Mouse (Mus musculus) splenic B cell, adult 2 months (primary cell): ENCODE measurements around the gene Pcgf1.
A peak's percentile ranks its signal among the peaks of the same experiment; 100 is the strongest.

ENCODE experiments used
- DNase-seq: peaks from one replicate; pipeline ENCODE4 v3.0.0-alpha.2; 2011; ENCODE audit warnings: low read depth, low spot score
- H3K27me3 ChIP-seq: 2 replicates; pipeline ENCODE4 v1.6.1; 2012; ENCODE audit warnings: mild to moderate bottlenecking, low read length, moderate library complexity, mixed read lengths; ENCODE audit not compliant: control insufficient read depth, poor library complexity, insufficient read depth, severe bottlenecking
- H3K36me3 ChIP-seq: 2 replicates; pipeline ENCODE4 v1.6.1; 2012; ENCODE audit warnings: mild to moderate bottlenecking, low read length, moderate library complexity, mixed read lengths; ENCODE audit not compliant: control insufficient read depth, poor library complexity, insufficient read depth, severe bottlenecking

The Pcgf1 gene

DNA sequence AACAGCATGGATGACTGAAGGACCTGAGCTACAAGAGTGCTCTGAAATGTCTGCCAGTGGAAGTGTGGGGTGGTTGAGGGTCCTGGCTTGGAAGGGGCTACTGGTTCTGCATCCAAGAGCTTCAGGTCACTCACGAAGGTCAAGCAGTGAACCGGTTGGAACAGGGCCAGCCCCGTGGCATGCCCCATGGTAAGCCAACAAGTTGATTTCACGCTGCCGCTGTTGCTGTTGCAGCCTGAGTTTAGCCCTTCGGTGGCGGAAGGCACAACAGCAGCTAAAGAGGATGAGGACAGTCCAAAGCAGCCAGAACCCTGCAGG lies 42.0 kb downstream of the Pcgf1 start:
- Histone ChIP-seq H3K36me3 (peaks cover 3% of the 10 kb centered on the region; the same call in 1 of the 2 replicates), H3K27me3 (no peaks in the 10 kb centered on the region)

DNA sequence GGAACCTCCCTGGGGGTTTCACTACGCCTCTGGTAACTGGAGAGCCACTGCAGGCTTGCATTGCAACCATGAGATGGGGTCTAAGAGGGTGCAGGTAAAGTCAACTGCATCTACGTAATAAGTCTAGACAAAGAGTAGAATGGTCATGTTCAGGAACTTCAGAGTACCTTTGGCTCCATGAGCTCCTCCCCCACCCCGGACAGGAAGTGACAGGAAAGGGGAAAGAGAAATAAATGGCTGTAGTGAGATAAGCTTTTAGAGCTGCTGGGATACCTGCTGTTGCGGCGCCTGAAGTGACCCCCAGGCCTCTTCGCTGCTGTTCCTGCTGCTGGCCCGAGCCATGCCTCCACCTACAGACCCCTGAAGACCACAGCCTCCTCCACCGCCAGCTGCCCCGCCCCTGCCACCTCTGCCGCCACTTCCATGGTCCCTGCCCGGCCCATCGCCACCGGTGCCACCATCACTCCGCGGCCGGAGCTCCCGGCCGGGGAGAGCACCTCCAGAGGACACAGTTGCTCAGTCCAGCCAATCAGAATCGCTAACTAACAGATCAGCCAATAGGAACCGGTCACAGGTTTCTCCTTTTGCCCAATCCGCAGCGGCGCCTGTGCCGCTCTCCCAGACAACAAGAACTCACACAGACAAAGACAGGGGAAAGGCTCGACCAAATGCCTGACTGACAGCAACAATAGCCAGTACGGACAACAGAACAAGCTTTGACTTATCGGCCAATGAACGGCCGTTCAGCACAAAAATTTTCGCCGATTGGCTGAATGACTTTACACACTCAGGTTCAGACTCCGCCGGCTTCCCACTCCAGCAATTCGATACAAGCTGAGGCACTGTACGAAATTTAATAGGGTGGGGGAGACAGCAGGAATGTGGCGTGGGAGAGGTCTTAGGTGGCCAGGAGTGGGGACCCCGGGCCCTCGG lies 43.5 kb downstream of the Pcgf1 start, which contains the start of gene Wbp1:
Gene Wbp1, minus strand, starts transcription at position 630 of the 933 bp plus-strand sequence.
- Histone ChIP-seq H3K27me3 (no peaks in the 10 kb centered on the region), H3K36me3 (peaks cover 3% of the 10 kb centered on the region; the same call in 1 of the 2 replicates)
- peak; percentile 98 for DNase-seq

More for the DNA sequence above, 42.0 kb downstream of the Pcgf1 start:
- no peak for DNase-seq

DNA sequence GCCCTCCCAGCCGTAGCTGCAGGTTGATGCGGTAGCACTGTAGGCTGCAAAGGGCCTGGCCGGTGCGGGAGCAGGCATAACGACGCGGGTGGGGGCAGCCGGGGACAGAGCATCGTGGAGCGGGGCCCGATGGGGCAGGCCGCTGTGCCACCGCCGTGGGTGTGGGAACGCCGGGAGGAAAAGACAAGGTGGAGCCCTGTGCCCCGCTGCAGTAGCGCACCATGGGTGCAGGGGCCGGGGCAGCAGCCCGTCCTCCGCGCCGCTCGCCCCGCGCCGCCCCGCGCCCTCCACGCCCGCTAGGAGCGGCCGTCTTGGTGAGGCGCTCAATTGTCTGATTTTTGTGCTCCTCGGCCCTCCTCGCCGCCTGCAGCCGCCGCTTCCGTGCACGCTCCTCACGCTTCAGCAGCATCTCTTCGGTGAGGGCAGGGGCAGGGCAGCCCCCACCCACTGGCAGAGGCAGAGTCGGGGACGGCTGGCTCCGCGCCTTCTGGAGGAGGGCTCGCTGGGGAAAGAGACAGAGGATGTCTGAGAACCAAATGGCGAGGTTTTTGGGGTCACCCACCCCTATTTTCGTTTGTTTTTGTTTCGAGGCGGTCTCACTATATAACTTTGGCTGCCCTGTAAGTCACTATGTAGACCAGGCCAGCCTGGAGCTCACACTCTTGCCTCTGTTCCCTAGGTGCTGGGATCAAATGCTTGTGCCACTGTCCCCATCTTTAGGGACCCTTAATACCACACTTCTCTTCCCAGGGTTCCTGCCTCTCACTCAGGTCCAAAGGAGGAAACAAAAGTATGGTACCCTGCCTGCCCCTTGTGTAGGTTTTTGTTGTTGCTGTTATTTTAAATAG lies 44.4 kb downstream of the Pcgf1 start:
- H3K36me3 ChIP-seq = peaks cover 3% of the 10 kb centered on the region; the same call in 1 of the 2 replicates
- no peaks in the 10 kb centered on the region for H3K27me3 ChIP-seq
- no peak for DNase-seq

DNA sequence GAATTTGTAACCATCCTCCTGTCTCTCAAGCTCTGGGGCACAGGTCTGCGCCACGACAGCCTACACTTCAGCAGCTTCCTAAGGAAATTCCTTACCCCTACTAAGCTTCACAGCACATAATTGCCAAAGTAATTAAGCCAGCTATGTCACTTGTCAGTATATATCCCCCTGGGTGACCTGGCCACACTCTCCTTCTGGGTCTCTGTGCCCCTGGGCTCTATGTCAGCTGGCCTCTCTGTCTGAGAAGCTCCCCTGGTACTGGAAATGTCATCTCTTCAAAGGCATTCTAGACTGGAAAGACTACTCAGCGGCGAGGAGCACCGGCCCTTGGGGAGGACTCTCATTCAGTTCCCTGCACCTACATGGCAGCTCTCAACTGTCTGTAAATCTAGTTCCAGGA lies 45.3 kb downstream of the Pcgf1 start:
- no peaks in the 10 kb centered on the region for H3K27me3 ChIP-seq
- no peaks in the 10 kb centered on the region; the same call in 1 of the 2 replicates for H3K36me3 ChIP-seq
- no peak for DNase-seq

DNA sequence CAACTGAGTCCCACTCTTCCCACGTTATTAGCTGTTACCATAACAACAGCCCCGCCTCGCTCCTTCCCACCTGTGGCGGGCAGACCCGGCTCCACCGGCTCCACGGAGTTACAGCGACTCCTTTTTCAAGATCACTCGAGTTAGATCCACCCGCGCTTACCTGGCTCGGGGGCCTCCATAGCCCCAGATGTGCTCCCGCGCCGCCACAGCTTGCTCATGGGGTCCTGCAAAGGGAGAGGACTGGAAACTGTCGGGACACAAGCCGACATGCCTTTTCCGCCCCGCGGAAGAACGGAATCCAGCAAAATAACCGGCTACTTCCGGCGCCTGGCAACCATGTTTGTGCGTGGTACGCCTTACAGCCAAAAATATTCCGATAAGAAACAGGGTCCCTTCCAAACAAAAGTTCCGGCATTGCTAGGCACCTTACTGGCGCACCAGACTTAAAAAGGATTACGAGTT lies 47.2 kb downstream of the Pcgf1 start:
- Histone ChIP-seq H3K36me3 (no peaks in the 10 kb centered on the region), H3K27me3 (no peaks in the 10 kb centered on the region)
- DNase-seq = peak; percentile 96

DNA sequence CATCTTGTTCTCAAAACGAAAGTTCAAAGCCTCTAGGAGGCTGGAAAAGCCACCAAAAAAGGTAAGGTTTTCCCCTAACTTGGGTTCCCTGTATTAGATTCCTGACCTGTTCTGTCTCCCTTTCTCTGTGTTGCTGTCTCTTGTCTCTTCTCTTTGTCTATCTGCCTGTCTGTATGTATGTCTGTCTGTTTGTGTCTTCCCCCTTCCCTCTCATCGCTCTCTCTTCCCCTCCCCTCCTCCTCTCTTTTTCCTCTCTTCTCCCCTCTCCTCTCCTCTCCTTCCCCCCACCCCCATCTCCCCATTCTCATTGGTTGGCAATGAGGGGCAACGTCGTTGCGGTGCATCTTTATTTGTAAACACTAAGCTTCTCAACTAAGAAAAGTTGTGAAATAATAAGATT lies 47.7 kb downstream of the Pcgf1 start, which contains the start of gene Ino80b:
Gene Ino80b, minus strand, starts transcription at position 101 of the 400 bp plus-strand sequence.
- no peak for DNase-seq
- no peaks in the 10 kb centered on the region for H3K27me3 ChIP-seq
- H3K36me3 ChIP-seq = no peaks in the 10 kb centered on the region

DNA sequence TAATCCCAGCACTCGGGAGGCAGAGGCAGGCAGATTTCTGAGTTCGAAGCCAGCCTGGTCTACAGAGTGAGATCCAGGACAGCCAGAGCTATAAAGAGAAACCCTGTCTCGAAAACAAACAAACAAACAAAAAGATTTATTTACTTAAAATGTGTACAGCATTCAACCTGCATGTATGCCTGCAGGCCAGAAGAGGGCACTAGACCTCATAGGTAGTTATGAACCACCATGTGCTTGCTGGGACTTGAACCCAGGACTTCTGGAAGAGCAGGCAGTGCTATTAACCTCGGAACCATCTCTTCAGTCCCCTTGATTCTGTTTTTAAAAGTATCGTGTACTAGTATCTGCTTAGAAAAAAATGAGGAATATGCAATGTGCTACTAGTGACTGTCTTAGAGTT lies 49.8 kb downstream of the Pcgf1 start:
- Histone ChIP-seq H3K36me3 (no peaks in the 10 kb centered on the region), H3K27me3 (no peaks in the 10 kb centered on the region)
- DNase-seq = no peak
